Mouse (Mus musculus): ENCODE data around the gene Slc50a1.

Gene Slc50a1

GRCm38 (mm10) chr3:89270051-89270755, at the start of gene Slc50a1:
Gene Slc50a1, minus strand, starts transcription at chr3:89270570.
- peak; percentile 86 for DNase-seq

- DNase-seq: peak; percentile 19
These were observed 49.4 kb upstream of the Slc50a1 start for GRCm38 (mm10) chr3:89319591-89320350.

GRCm38 (mm10) chr3:89318971-89319590, 48.7 kb upstream of the Slc50a1 start:
- DNase-seq: no peak

- DNase-seq: no peak
These were observed 47.9 kb upstream of the Slc50a1 start for GRCm38 (mm10) chr3:89318316-89318715.

GRCm38 (mm10) chr3:89317246-89317645, 46.9 kb upstream of the Slc50a1 start:
- no peak for DNase-seq

GRCm38 (mm10) chr3:89316833-89317232, 46.5 kb upstream of the Slc50a1 start:
- peak; percentile 80 for DNase-seq

- no peak for DNase-seq
These were observed 45.8 kb upstream of the Slc50a1 start for GRCm38 (mm10) chr3:89315930-89316831.

GRCm38 (mm10) chr3:89315195-89315929, 45.0 kb upstream of the Slc50a1 start:
- DNase-seq: peak; percentile 66

- DNase-seq: no peak
These were observed 44.4 kb upstream of the Slc50a1 start for GRCm38 (mm10) chr3:89314791-89315190.

- DNase-seq: no peak
These were observed 44.0 kb upstream of the Slc50a1 start for GRCm38 (mm10) chr3:89314340-89314739.

- DNase-seq: peak; percentile 61
These were observed 37.7 kb upstream of the Slc50a1 start for GRCm38 (mm10) chr3:89308089-89308488.

GRCm38 (mm10) chr3:89305551-89306325, 35.4 kb upstream of the Slc50a1 start:
- no peak for DNase-seq

- no peak for DNase-seq
These were observed 34.7 kb upstream of the Slc50a1 start for GRCm38 (mm10) chr3:89305105-89305504.

GRCm38 (mm10) chr3:89304440-89304839, 34.1 kb upstream of the Slc50a1 start:
- DNase-seq: no peak

- DNase-seq: no peak
These were observed 30.1 kb upstream of the Slc50a1 start for GRCm38 (mm10) chr3:89300514-89300913.

- DNase-seq: no peak
These were observed 29.7 kb upstream of the Slc50a1 start for GRCm38 (mm10) chr3:89300071-89300470.

- DNase-seq: peak; percentile 57
These were observed 29.1 kb upstream of the Slc50a1 start for GRCm38 (mm10) chr3:89299499-89299898.

GRCm38 (mm10) chr3:89298908-89299307, 28.5 kb upstream of the Slc50a1 start:
- DNase-seq: no peak

GRCm38 (mm10) chr3:89296761-89297396, 26.5 kb upstream of the Slc50a1 start:
- DNase-seq: no peak

GRCm38 (mm10) chr3:89295685-89296230, 25.4 kb upstream of the Slc50a1 start:
- DNase-seq: no peak

All from thymus, postnatal 25 days (tissue).